Mouse (Mus musculus) bone marrow macrophage, adult 2 months (primary cell): ENCODE measurements around the gene Col4a3. TPM values are rescaled to one million over a fixed set of nuclear protein-coding genes. Genes with fewer than 3 reads are reported as not detected.
A peak's percentile ranks its signal among the peaks of the same experiment; 100 is the strongest.

Experiments used
- H3K27ac ChIP-seq: 2 replicates; pipeline ENCODE4 v1.5.1; 2012; ENCODE audit warnings: low read depth, low read length; ENCODE audit not compliant: insufficient read depth
- H3K4me1 ChIP-seq: 2 replicates; pipeline ENCODE4 v1.6.1; 2012; ENCODE audit warnings: low read length; ENCODE audit not compliant: control insufficient read depth, insufficient read depth
- H3K4me3 ChIP-seq: 2 replicates; pipeline ENCODE4 v1.5.1; 2012; ENCODE audit warnings: mild to moderate bottlenecking, low read length, moderate library complexity; ENCODE audit not compliant: insufficient read depth
- CTCF ChIP-seq: IDR thresholded peaks from 2 replicates; pipeline ENCODE4 v1.5.1; 2012; ENCODE audit warnings: low read depth, mild to moderate bottlenecking, low read length, moderate library complexity
- POLR2A ChIP-seq: IDR thresholded peaks from 2 replicates; pipeline ENCODE4 v1.6.1; 2012; ENCODE audit warnings: mild to moderate bottlenecking, low read depth, low read length, borderline replicate concordance
- polyA plus RNA-seq: library from polyadenylated mRNA; stranded (reverse); fragments of >200 nt; gene quantifications from 2 replicates; pipeline ENCODE4 v1.2.4, GENCODE M21; 2012; ENCODE audit not compliant: missing spikeins, insufficient read depth, insufficient read length

Col4a3 gene
- polyA plus RNA-seq, 1 experiment, result not detected

DNA sequence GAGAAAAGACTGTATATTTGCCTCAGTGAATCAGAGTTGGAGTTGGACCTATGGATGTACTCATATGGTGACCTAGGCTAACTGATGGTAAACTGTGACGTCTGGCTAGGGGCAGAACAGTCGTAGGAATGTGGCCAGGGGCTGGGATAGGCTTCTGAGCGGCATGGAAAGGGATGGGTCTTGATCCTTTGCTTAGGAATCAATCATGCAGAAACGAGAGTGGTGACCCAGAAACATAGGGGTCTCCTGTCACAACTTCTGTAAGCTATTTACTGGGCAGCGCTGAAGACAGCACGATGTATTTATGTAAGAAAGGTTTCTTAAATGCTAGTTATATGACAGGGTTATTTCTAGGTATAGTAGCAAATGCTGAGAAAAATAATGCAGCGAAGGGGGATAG is 67.3 kb downstream of the Col4a3 start:
- H3K4me3 ChIP-seq, result no peak overlapping the region
- no peak overlapping the region for H3K27ac ChIP-seq

DNA sequence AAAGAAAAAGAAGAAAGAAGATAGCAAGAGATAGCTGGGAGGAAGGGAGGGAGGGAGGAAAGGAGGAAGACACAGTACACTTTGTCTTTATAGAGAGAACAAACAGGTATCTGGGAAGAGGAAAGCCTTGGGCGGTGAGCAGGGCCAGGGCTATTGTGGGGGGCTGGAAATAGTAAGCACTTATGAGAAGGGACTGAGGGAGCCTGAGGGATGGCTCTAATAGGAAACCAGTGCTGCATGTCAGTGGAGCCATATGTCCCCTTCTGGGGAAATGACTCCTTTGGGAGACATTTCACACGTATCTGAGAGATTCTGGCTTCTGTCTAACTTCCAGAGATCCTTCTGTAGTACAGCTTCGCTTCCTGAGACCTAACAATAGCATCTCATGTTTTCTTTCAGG is 69.7 kb downstream of the Col4a3 start:
- H3K4me3 ChIP-seq, result no peak overlapping the region
- TF ChIP-seq CTCF (no peak), POLR2A (no peak)
- peaks cover 11% of the 10 kb centered on the region for H3K4me1 ChIP-seq
- H3K27ac ChIP-seq, result no peak overlapping the region

More for the DNA sequence above, 67.3 kb downstream of the Col4a3 start:
- TF ChIP-seq POLR2A, result no peak
- no peak for TF ChIP-seq CTCF
- H3K4me1 ChIP-seq, result peaks cover 11% of the 10 kb centered on the region

DNA sequence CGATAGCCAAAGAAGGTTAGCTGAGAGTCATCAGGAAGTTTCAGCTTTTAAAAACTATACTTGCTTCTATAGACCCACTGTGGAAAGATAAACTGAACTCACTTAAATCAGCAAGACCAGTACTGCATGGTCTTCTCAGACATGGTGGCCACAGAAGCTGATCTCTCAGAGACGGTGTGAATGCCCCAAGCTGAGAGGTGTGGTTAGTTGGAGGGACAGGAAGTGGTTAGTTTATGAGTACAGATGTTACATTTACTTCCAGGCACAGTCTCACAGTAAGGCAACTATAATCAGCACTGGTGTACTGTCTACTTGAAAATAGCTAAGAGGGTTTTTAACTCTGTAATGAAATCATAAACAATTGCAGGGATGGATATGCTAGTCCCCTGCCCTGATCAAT is 75.5 kb downstream of the Col4a3 start:
- Histone ChIP-seq H3K27ac (no peak overlapping the region), H3K4me1 (no peaks in the 10 kb centered on the region), H3K4me3 (no peak overlapping the region)
- no peak for TF ChIP-seq POLR2A
- no peak for TF ChIP-seq CTCF

DNA sequence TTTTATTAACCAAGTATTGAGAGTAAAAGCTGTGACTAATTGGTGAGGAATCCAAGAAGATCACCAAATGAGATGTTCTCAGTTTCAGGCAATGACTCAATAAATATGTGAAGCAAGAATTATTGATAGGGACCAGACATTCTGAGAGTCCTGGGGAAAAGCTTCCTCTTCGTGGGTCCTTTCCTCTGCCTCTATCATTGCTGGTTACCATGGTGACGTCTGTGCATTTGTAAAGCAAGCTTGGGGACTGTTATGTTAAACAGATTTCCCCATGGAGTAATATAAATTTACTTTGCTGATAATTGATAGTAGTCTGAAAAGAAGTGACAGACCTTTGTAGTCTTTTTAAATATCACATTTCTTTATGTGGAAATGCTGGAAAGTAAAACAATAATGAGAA is 76.8 kb downstream of the Col4a3 start:
- no peak overlapping the region for H3K4me3 ChIP-seq
- no peaks in the 10 kb centered on the region for H3K4me1 ChIP-seq
- TF ChIP-seq POLR2A, result no peak
- TF ChIP-seq CTCF, result no peak
- H3K27ac ChIP-seq, result no peak overlapping the region

DNA sequence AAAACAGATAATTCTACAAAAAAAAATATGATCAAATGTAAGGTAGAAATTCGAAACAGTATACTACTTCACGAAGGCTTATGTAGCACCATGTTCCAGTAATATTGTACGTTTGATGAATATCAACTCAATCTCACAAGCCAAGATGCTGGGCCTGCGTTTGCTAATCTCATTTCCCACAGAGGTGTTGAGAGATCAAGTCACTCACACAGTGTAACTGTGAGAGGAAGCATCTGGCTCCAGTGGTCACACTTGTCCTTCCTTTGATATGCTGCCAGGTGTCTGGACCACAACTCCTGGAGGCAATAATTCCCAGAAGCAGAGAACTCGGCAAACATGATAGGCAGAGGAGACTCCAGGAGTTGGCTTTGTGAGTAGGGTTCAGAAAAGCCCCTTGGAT is 99.6 kb downstream of the Col4a3 start:
- Histone ChIP-seq H3K27ac (no peak overlapping the region), H3K4me1 (no peaks in the 10 kb centered on the region), H3K4me3 (no peak overlapping the region)
- no peak for TF ChIP-seq POLR2A
- TF ChIP-seq CTCF, result no peak

DNA sequence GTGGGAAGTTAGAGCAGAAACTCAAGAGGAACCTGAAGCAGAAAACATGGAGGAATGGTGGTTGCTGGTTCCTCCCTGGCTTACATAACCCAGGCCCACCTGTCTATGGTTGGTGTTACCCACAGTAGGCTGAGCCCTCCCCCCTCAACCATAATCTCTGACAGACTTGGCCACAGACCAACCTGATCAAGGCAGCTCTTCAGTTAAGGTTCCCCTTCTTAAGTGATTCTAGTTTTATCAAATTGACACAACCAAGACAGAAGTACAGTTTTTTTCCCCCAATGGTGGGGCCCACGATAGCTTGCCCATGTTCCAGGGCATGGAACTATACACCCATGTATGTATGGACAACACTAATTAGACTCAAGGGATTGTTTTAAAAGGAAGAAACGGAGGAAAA is 100.1 kb downstream of the Col4a3 start:
- Histone ChIP-seq H3K4me3 (no peak overlapping the region), H3K4me1 (no peaks in the 10 kb centered on the region), H3K27ac (no peak overlapping the region)
- TF ChIP-seq POLR2A (no peak), CTCF (no peak)

DNA sequence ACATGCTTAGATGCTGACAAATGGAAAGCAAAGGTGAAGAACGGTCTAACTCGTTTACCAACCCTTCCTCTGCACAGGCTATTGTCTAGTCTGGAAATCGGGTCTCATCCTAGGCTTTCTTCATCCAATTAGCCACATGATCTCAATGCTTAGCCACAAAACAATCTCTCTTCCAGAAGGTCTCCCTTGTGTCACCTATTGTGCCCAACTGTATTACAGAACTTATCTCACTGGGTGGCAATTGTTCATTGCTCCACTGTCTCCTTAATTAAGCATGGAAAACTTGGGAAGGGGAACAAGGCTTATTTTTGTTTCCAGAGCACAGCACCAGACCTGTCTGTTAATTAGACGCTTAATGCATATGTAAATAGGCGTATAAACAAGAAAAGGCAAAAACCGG is 101.2 kb downstream of the Col4a3 start:
- no peak for TF ChIP-seq CTCF
- TF ChIP-seq POLR2A, result no peak
- Histone ChIP-seq H3K4me3 (no peak overlapping the region), H3K27ac (no peak overlapping the region), H3K4me1 (no peaks in the 10 kb centered on the region)

DNA sequence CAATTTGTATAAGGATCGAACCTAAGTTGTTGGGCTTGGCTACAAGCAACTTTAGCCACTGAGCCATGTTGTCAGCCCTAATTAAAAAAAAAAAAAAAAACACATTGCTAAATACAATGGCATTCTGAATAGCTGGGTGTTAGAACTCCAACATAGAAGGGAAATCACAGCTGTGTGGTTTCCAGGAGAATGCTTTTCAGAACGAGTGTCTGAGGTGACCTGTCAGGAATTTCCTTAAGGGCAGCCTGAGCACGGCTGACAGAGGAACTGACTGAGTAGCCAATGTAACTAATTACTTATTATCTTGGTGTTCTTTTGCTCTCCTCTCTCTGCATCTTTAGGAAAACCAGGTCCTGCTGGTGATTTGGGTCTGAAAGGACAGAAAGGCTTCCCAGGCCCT is 109.2 kb downstream of the Col4a3 start:
- H3K4me1 ChIP-seq, result no peaks in the 10 kb centered on the region
- H3K27ac ChIP-seq, result no peak overlapping the region
- no peak for TF ChIP-seq CTCF
- no peak overlapping the region for H3K4me3 ChIP-seq

DNA sequence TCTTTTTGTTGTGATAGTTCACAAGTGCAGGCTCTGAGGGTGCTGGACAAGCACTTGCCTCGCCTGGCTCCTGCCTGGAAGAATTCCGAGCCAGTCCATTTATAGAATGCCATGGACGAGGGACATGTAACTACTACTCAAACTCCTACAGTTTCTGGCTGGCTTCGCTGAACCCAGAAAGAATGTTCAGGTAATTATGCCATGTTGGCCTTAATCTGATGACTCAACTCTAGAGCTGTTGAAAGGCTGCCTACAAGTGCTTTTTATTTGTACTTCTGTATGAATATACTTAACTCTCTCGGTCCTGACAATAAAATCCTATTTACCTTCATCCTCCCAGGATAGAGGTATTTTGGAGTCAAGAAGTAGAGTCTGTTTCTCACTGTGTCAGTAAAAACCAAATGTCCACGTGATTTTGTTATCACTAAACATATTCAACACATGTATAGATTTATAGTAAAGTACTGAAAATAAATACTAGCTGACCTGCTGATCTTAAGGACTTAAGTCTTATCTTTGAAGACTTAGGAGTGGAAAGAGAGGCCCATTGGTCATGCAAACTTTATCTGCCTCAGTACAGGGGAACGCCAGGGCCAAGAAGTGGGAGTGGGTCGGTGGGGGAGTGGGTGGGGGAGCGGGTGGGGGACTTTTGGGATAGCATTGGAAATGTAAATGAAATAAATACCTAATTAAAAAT is 131.2 kb downstream of the Col4a3 start:
- no peak overlapping the region for H3K4me3 ChIP-seq
- no peak overlapping the region for H3K27ac ChIP-seq
- no peaks in the 10 kb centered on the region for H3K4me1 ChIP-seq
- TF ChIP-seq CTCF (no peak), POLR2A (no peak)

DNA sequence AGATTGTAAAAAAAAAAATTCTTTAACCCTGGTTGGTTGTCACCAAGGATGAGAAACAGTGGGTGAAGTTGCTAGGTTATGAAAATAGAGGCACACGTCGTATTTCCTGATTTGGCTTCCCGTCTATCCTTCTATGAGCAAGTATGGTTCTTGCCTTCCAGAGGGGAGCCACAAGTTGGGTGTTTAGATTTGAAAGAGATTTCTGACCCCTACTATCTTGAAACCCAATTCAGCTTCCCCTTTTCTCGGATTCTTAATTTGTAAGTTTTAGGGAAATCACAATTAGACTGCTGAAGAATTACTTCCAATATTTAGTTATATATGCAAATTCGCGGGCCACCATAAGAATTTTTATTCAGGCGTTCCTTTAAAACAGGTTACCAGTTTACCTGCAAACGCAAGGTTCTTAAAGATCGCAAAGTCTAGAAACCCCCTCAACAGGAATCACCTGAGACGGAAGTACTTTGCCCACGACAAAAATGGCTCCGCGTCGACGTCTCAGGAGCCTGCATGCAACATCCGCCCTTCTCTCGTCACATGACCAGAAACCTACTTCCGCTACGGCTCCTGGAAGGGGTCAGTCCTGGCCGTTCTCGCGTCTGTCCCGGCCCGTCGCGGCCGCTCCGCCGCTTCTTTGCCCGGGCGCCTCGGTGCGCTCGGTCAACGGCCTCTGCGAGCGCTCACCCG is 137.8 kb downstream of the Col4a3 start, which contains the start of gene Mff:
Gene Mff (plus strand): TSS at position 552 of the 687 bp plus-strand sequence.
- H3K4me3 ChIP-seq, result peak within 1 kb of the TSS; percentile 83
- H3K27ac ChIP-seq, result peak within 1 kb of the TSS; percentile 63
- H3K4me1 ChIP-seq, result peaks cover 6% of the 10 kb centered on the region
- TF ChIP-seq CTCF (no peak), POLR2A (no peak)
